Mouse (Mus musculus): ENCODE measurements at regions not wholly inside any gene's neighbourhood (a gene's known extent, or its start where the extent isn't known, plus 50 kb on each side); places are given as distances from the start of the nearest gene placed in this dataset.

DNA sequence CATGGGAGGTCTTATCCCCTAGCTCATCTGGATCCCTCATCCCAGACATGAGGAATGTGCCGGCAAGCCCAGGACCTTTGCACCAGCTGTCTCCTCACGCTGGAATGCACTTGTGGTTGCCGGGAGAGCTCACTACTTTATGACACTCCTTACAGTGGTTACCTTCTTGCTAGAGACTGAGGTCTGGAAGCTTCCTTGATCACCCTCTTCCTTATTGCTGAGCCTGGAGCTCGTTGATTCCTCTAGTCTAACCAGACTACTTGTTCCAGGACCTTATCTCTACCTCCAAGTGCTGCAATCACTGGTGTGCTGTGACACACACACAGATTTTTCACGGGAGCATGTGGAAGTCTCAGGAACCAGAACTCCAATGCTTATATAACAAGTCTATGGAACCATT is 411.6 kb upstream of the Tbx3 start:
- no peak for TF ChIP-seq CTCF (IDR thresholded peaks at IDR 0.05; ENCODE audit: insufficient read depth, low read depth, low read length)
- TF ChIP-seq POLR2A (IDR thresholded peaks at IDR 0.05; ENCODE audit: insufficient read depth, low read depth, low read length) = no peak
